Mouse (Mus musculus): ENCODE measurements at regions not wholly inside any gene's neighbourhood (a gene's known extent, or its start where the extent isn't known, plus 50 kb on each side); places are given as distances from the start of the nearest gene placed in this dataset.

GRCm38 (mm10) chrX:166661043-166661718 lies 75.7 kb upstream of the Egfl6 start:
- peak overlapping the region; percentile 88 for H3K27ac ChIP-seq
- H3K27me3 ChIP-seq = peaks cover 40% of the 10 kb centered on the region; the same call in 1 of the 2 replicates
- 21% methylated on average over 16 of the region's 16 CpGs for WGBS
- H3K9me3 ChIP-seq = no peaks in the 10 kb centered on the region
- H3K9ac ChIP-seq (replicated peaks) = peak overlapping the region; percentile 28
- no peaks in the 10 kb centered on the region for H3K36me3 ChIP-seq
- ATAC-seq = peak; percentile 93
- H3K4me2 ChIP-seq (replicated peaks) = peak overlapping the region; percentile 35; the same call in 1 of the 2 replicates
- H3K4me3 ChIP-seq (replicated peaks) = no peak overlapping the region; the same call in 1 of the 2 replicates
- 0 out of 2 replicates have a peak, but pooled peaks cover 4% of the 10 kb centered on the region for H3K4me1 ChIP-seq (replicated peaks)

- ATAC-seq = peak; percentile 51
- H3K4me2 ChIP-seq (replicated peaks) = no peak overlapping the region
- H3K4me3 ChIP-seq (replicated peaks) = no peak overlapping the region
- H3K4me1 ChIP-seq (replicated peaks) = 0 out of 2 replicates have a peak, but pooled peaks cover 4% of the 10 kb centered on the region
- no peaks in the 10 kb centered on the region for H3K9me3 ChIP-seq
- 34% methylated on average over 6 of the region's 6 CpGs for WGBS
- H3K9ac ChIP-seq (replicated peaks) = no peak overlapping the region
- no peak overlapping the region; the same call in 1 of the 2 replicates for H3K27ac ChIP-seq
- H3K36me3 ChIP-seq = no peaks in the 10 kb centered on the region
- peaks cover 38% of the 10 kb centered on the region; the same call in 1 of the 2 replicates for H3K27me3 ChIP-seq
Measured at GRCm38 (mm10) chrX:166660715-166661042, 75.2 kb upstream of the Egfl6 start.

GRCm38 (mm10) chrX:166652400-166652799 lies 66.9 kb upstream of the Egfl6 start:
- no peaks in the 10 kb centered on the region for H3K36me3 ChIP-seq
- no peak overlapping the region for H3K4me2 ChIP-seq (replicated peaks)
- no peaks in the 10 kb centered on the region for H3K9me3 ChIP-seq
- H3K9ac ChIP-seq (replicated peaks) = no peak overlapping the region
- peak; percentile 56; the same call in 1 of the 2 replicates for ATAC-seq
- no peak overlapping the region for H3K4me3 ChIP-seq (replicated peaks)
- peaks cover 12% of the 10 kb centered on the region; the same call in 1 of the 2 replicates for H3K27me3 ChIP-seq
- 65% methylated on average over 3 of the region's 3 CpGs for WGBS
- no peaks in the 10 kb centered on the region for H3K4me1 ChIP-seq (replicated peaks)
- H3K27ac ChIP-seq = no peak overlapping the region

GRCm38 (mm10) chrX:166645713-166646112 lies 60.2 kb upstream of the Egfl6 start:
- Histone ChIP-seq H3K4me2 (replicated peaks) (no peak overlapping the region), H3K4me1 (replicated peaks) (no peaks in the 10 kb centered on the region), H3K27ac (no peak overlapping the region), H3K9me3 (no peaks in the 10 kb centered on the region), H3K9ac (replicated peaks) (no peak overlapping the region), H3K4me3 (replicated peaks) (no peak overlapping the region), H3K27me3 (peaks cover 12% of the 10 kb centered on the region), H3K36me3 (no peaks in the 10 kb centered on the region)
- ATAC-seq = no peak
- WGBS = 67% methylated on average over 7 of the region's 7 CpGs

- no peaks in the 10 kb centered on the region for H3K36me3 ChIP-seq
- WGBS = 48% methylated on average over 3 of the region's 3 CpGs
- peaks cover 35% of the 10 kb centered on the region for H3K27me3 ChIP-seq
- no peak overlapping the region for H3K27ac ChIP-seq
- ATAC-seq = no peak
- H3K4me2 ChIP-seq (replicated peaks) = no peak overlapping the region
- no peaks in the 10 kb centered on the region for H3K4me1 ChIP-seq (replicated peaks)
- H3K4me3 ChIP-seq (replicated peaks) = no peak overlapping the region
- H3K9me3 ChIP-seq = no peaks in the 10 kb centered on the region
- H3K9ac ChIP-seq (replicated peaks) = no peak overlapping the region
Measured at GRCm38 (mm10) chrX:166641256-166641655, 55.7 kb upstream of the Egfl6 start.

- 88% methylated on average over 1 of the region's 1 CpGs for WGBS
- ATAC-seq = no peak
- Histone ChIP-seq H3K27me3 (peaks cover 27% of the 10 kb centered on the region; the same call in 1 of the 2 replicates), H3K9ac (replicated peaks) (no peak overlapping the region), H3K9me3 (no peaks in the 10 kb centered on the region), H3K4me2 (replicated peaks) (no peak overlapping the region), H3K27ac (no peak overlapping the region), H3K4me1 (replicated peaks) (no peaks in the 10 kb centered on the region), H3K36me3 (no peaks in the 10 kb centered on the region), H3K4me3 (replicated peaks) (no peak overlapping the region)
Measured at GRCm38 (mm10) chrX:166640258-166640657, 54.7 kb upstream of the Egfl6 start.
